Mouse (Mus musculus) liver, embryonic 16.5 days (tissue): ENCODE measurements around the gene Tbck. TPM values are rescaled to one million over a fixed set of nuclear protein-coding genes. Genes with fewer than 3 reads are reported as not detected.

ENCODE experiments used
- ATAC-seq: fragments of 200-750 bp; cut with Nextera tagmentation; 2 replicates; pipeline ENCODE4 v1.8.0; 2017; ENCODE audit warnings: low read depth, mild to moderate bottlenecking, moderate number of reproducible peaks, moderate library complexity
- H3K27ac ChIP-seq: fragments of 300-500 bp; sonication (generic); 2 replicates; pipeline ENCODE4 v1.5.1; 2014; ENCODE audit warnings: mild to moderate bottlenecking, low read length
- H3K27me3 ChIP-seq: fragments of 300-500 bp; sonication (generic); 2 replicates; pipeline ENCODE4 v1.6.1; 2014; ENCODE audit warnings: low read depth, low read length, mixed read lengths; ENCODE audit not compliant: control insufficient read depth, insufficient read depth
- H3K36me3 ChIP-seq: fragments of 300-500 bp; sonication (generic); 2 replicates; pipeline ENCODE4 v1.6.1; 2014; ENCODE audit warnings: mild to moderate bottlenecking; ENCODE audit not compliant: control insufficient read depth, insufficient read depth
- H3K4me1 ChIP-seq: fragments of 300-500 bp; sonication (generic); 2 replicates; pipeline ENCODE4 v1.6.1; 2014; ENCODE audit warnings: low read depth, low read length, mixed read lengths; ENCODE audit not compliant: control insufficient read depth
- H3K4me2 ChIP-seq: fragments of 300-500 bp; sonication (generic); 2 replicates; pipeline ENCODE4 v1.6.1; 2014; ENCODE audit warnings: low read depth, low read length, mixed read lengths
- H3K4me3 ChIP-seq: fragments of 300-500 bp; sonication (generic); 2 replicates; pipeline ENCODE4 v1.5.1; 2014; ENCODE audit warnings: low read depth, mild to moderate bottlenecking, low read length
- H3K9ac ChIP-seq: fragments of 300-500 bp; sonication (generic); 2 replicates; pipeline ENCODE4 v1.6.1; 2014; ENCODE audit warnings: low read depth, low read length
- H3K9me3 ChIP-seq: fragments of 300-500 bp; sonication (generic); replicated peaks from 2 replicates; pipeline ENCODE4 v1.6.1; 2016; ENCODE audit warnings: low read length; ENCODE audit not compliant: control insufficient read depth
- WGBS: fragments of 180-500 bp; shearing (Covaris S2); extraction: QIAGEN DNeasy Blood & Tissue Kit; methylation state at CpG from one replicate; pipeline ENCODE4 v1.1.7; 2014; ENCODE audit not compliant: insufficient replicate concordance; 5-methylcytosine and 5-hydroxymethylcytosine counted together
- polyA plus RNA-seq: library from polyadenylated mRNA; unstranded; fragments of >200 nt; fragmentation: Nextera tagmentation; extraction: Ambion mirVana; gene quantifications from 2 replicates; pipeline ENCODE4 v1.2.1, GENCODE M21; 2015

Tbck gene
- polyA plus RNA-seq, 1 experiment from 2014 or later: 4.1 TPM

DNA sequence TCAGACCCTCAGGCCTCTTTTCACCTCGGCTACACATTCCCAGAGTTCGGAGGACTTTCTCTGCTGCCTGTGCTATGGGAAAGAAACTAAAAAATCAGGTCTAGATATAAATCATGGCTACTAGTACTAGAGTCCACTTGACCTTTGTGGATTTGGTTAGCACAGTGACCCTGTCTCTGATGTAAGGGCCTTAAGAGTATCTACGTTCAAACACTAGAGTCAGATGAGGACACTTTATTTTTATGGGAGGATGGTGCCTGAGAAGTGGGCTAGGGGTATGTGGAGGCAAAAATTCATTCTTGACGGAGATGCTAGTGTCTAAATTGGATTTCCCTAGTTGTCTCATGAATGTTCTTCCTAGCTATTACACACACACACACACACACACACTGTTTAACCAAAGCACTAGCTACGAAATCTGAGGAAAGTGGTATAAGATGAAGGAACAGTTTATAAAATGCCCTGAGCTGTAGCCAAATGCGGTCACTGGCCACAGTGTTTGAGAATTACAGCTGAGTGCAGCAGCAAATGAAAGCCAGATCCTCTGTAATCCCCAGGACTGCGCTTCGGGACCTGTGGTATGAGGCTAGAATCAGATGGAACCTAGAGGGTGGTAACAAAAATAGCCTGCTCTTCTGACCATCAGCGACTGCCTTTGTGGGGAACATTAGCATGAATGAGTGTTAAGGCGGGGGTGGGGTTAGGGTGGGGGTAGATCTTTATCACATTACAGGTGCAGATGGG, 193.2 kb downstream of the Tbck start:
- Histone ChIP-seq H3K27ac (no peak overlapping the region), H3K36me3 (no peaks in the 10 kb centered on the region), H3K9me3 (no peaks in the 10 kb centered on the region), H3K4me1 (no peaks in the 10 kb centered on the region), H3K4me3 (no peak overlapping the region), H3K4me2 (no peak overlapping the region), H3K27me3 (no peaks in the 10 kb centered on the region), H3K9ac (no peak overlapping the region)
- WGBS: 58% methylated on average over 10 of the region's 10 CpGs
- ATAC-seq: no peak

DNA sequence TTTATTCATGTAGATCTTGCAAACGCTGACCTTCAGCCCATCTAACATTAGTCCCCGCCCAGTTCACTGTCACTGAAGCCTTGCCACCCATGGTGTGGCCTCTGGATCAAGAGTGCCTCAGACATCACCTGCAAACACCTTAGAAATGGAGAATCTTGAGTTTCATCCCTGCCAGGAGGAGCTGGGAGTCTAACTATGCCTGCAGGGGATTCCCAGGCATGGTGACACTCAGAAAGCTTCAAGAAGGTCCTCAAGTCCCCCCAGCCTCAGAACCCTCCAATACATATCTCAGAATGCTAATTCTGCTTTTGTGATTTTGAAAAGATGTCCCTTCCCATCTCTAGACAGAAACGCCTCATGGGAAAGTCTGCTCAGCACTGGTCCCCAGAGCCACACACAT, 196.4 kb downstream of the Tbck start:
- Histone ChIP-seq H3K27ac (no peak overlapping the region), H3K4me2 (no peak overlapping the region), H3K4me1 (no peaks in the 10 kb centered on the region), H3K36me3 (no peaks in the 10 kb centered on the region), H3K4me3 (no peak overlapping the region), H3K27me3 (no peaks in the 10 kb centered on the region), H3K9me3 (no peaks in the 10 kb centered on the region), H3K9ac (no peak overlapping the region)
- WGBS: 46% methylated on average over 3 of the region's 3 CpGs
- ATAC-seq: no peak

DNA sequence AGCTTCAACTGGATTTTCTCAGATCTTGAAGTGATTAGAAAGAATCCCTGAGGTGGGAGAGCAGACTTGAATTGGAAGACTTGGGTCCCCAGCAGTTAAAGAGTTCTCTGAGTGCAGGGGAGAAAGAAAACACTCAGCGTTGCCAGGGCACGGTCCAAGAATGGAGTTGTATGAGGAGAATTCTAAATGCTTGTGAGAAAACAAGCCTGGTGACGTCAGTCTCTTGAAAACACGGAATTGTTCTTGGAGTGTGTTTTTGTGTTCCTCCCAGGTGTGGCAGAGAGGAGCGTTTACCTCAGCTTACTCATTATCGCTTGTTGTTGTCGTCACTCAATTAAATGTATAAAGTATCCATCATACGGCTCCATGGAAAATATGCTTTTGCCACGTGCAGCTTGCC, 196.9 kb downstream of the Tbck start:
- 76% methylated on average over 9 of the region's 9 CpGs for WGBS
- no peak for ATAC-seq
- no peak overlapping the region for H3K4me3 ChIP-seq
- no peaks in the 10 kb centered on the region for H3K4me1 ChIP-seq
- H3K27me3 ChIP-seq: no peaks in the 10 kb centered on the region
- no peaks in the 10 kb centered on the region for H3K9me3 ChIP-seq
- H3K36me3 ChIP-seq: no peaks in the 10 kb centered on the region
- no peak overlapping the region for H3K27ac ChIP-seq
- H3K9ac ChIP-seq: no peak overlapping the region
- no peak overlapping the region for H3K4me2 ChIP-seq

DNA sequence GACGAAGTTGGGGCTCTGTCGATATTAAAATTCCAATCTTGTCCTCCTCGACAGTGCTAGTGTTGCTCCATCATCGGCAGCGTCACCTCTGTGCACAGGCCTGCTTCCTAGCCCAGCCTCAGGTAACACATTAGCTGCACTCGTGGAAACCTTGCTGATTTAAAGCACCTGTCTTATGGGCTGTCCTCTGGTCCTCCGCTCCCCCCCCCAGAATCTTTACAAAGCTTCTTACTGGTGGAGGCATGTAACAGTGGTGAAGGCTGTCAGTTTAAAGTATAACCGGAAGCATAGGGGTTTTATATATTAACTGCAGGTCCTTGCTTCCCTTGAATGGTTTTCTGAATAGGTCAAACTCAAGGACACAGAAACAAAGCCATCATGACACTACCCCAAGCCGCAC, 199.3 kb downstream of the Tbck start:
- H3K4me2 ChIP-seq: no peak overlapping the region
- H3K4me3 ChIP-seq: no peak overlapping the region
- no peak for ATAC-seq
- H3K9me3 ChIP-seq: no peaks in the 10 kb centered on the region
- H3K9ac ChIP-seq: no peak overlapping the region
- 75% methylated on average over 9 of the region's 9 CpGs for WGBS
- no peaks in the 10 kb centered on the region for H3K4me1 ChIP-seq
- no peaks in the 10 kb centered on the region for H3K27me3 ChIP-seq
- no peaks in the 10 kb centered on the region for H3K36me3 ChIP-seq
- no peak overlapping the region for H3K27ac ChIP-seq

DNA sequence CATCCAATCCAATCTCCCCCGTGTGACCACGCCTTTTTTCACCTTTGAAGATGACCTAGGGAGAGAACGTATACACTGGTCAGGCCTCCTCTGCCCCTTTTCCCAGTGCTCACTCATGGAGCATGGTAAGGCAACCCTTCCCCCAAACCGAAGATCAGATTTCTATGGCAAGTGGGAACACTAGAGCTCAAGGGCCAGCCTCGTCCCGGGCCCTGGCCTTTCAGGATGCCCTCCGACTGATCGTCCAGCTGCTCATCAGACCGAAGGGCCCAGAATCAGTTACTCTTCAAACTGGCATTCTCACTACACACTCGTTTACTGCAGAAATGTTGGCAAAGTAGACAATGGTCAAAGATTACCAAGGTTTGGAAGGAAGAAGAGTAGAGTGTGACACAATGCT, 200.5 kb downstream of the Tbck start:
- no peak overlapping the region for H3K9ac ChIP-seq
- 71% methylated on average over 10 of the region's 10 CpGs for WGBS
- no peaks in the 10 kb centered on the region for H3K36me3 ChIP-seq
- H3K27me3 ChIP-seq: no peaks in the 10 kb centered on the region
- no peak overlapping the region for H3K4me3 ChIP-seq
- H3K4me2 ChIP-seq: no peak overlapping the region
- H3K9me3 ChIP-seq: no peaks in the 10 kb centered on the region
- H3K27ac ChIP-seq: no peak overlapping the region
- no peaks in the 10 kb centered on the region for H3K4me1 ChIP-seq
- ATAC-seq: no peak

DNA sequence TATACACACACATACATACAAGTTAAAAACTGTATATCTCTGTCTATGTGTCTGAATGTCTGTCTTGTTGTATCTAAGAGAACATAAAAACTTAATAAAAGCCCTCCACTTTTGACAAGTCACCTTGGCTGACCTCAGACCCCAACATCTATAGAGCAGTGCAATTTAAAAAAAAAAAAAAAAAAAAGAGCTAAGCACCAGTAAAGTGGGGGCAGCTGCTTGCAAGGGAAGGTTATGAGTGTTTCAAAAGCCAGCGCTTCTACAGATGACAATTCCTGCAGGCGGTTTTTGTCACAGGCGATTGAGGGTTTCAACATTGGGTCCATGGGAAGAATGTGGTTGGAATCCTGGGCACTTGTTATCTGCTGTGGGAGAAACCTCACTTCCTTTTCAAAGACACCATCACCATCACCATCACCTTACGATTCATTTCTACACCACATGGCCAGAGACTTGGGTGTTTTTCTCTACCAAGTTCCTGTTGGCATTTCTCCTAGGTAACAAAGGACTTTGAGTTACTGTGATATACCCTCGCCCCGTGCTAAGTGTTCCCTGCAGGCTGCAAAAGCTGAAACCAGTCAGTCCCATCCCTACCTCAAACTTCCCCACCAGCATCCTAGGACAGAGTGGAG, 202.6 kb downstream of the Tbck start:
- ATAC-seq: no peak
- H3K4me2 ChIP-seq: no peak overlapping the region

DNA sequence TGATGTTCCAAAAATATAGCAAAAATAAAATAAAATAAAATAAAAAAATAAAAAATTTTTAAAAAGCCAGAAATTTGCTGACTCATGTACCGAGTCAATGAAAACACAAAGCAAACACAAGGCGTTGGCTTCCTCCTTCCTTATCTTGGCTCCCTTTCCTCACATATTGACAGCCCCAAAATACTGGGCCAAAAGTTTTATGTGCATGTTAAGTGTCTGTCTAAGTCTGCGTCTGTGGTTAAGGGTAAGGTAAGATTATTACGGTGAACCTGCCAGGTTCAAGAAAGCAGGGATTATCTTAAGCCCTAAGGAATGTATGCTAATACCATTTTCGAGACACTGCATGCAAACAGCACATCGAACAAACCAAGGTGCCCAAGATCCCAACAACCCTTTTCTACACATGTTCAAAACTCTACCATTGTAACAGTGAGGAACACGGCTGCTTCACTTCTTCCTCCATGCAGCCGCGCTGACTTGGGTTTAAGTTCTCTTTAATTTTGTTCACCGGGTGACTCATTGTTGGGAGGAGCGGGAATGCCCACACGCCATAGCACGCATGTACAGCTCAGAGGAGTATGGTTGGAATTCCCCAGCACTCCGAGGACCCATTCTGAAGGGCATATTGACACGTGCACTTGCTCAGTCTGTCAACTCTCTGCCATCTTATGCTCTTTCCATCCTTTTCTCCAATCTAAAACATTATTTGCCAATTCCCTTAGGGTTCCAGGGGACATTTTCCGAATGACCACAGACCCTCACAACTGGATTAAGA, 203.3 kb downstream of the Tbck start:
- no peaks in the 10 kb centered on the region for H3K27me3 ChIP-seq
- no peaks in the 10 kb centered on the region for H3K9me3 ChIP-seq
- H3K9ac ChIP-seq: no peak overlapping the region
- WGBS: 55% methylated on average over 16 of the region's 16 CpGs
- no peak overlapping the region for H3K4me3 ChIP-seq
- no peaks in the 10 kb centered on the region for H3K36me3 ChIP-seq
- no peak overlapping the region for H3K4me2 ChIP-seq
- ATAC-seq: no peak
- no peak overlapping the region for H3K27ac ChIP-seq
- H3K4me1 ChIP-seq: no peaks in the 10 kb centered on the region

More for the DNA sequence above, 202.6 kb downstream of the Tbck start:
- Histone ChIP-seq H3K36me3 (no peaks in the 10 kb centered on the region), H3K27me3 (no peaks in the 10 kb centered on the region), H3K9me3 (no peaks in the 10 kb centered on the region), H3K4me1 (no peaks in the 10 kb centered on the region), H3K4me3 (no peak overlapping the region), H3K27ac (no peak overlapping the region), H3K9ac (no peak overlapping the region)
- WGBS: 28% methylated on average over 6 of the region's 6 CpGs
